Mouse (Mus musculus) NIH3T3 (cell line): ENCODE data around the gene Fyb2.

ENCODE experiments used
- DNase-seq: peaks from one replicate; pipeline ENCODE4 v3.0.0-alpha.2; 2012; ENCODE audit warnings: low read depth

The Fyb2 gene

GRCm38 (mm10) chr4:104913291-104914129 lies at the start of gene Fyb2:
Fyb2 (plus strand) TSS chr4:104913456.
- no peak for DNase-seq

GRCm38 (mm10) chr4:104864397-104864796 lies 48.9 kb upstream of the Fyb2 start:
- no peak for DNase-seq

GRCm38 (mm10) chr4:104869581-104869980 lies 43.7 kb upstream of the Fyb2 start:
- no peak for DNase-seq

- no peak for DNase-seq
Measured at GRCm38 (mm10) chr4:104870196-104870595, 43.1 kb upstream of the Fyb2 start.

- no peak for DNase-seq
Measured at GRCm38 (mm10) chr4:104875832-104876231, 37.4 kb upstream of the Fyb2 start.

- no peak for DNase-seq
Measured at GRCm38 (mm10) chr4:104876323-104876722, 36.9 kb upstream of the Fyb2 start, which contains the start of gene C8a. C8a (minus strand) TSS chr4:104876398.

GRCm38 (mm10) chr4:104887486-104887885 lies 25.8 kb upstream of the Fyb2 start:
- DNase-seq, result no peak

GRCm38 (mm10) chr4:104888499-104889262 lies 24.6 kb upstream of the Fyb2 start:
- DNase-seq, result no peak

GRCm38 (mm10) chr4:104891708-104892107 lies 21.5 kb upstream of the Fyb2 start:
- DNase-seq, result no peak

- no peak for DNase-seq
Measured at GRCm38 (mm10) chr4:104893588-104893987, 19.7 kb upstream of the Fyb2 start.

- DNase-seq, result peak; percentile 83
Measured at GRCm38 (mm10) chr4:104894004-104894734, 19.1 kb upstream of the Fyb2 start.

GRCm38 (mm10) chr4:104902836-104903235 lies 10.4 kb upstream of the Fyb2 start:
- DNase-seq, result no peak

- DNase-seq, result no peak
Measured at GRCm38 (mm10) chr4:104905049-104905448, 8.2 kb upstream of the Fyb2 start.

- peak; percentile 86 for DNase-seq
Measured at GRCm38 (mm10) chr4:104911685-104912084, 1.6 kb upstream of the Fyb2 start.

GRCm38 (mm10) chr4:104914711-104915247 lies 1.5 kb downstream of the Fyb2 start:
- DNase-seq, result peak; percentile 51

- DNase-seq, result peak; percentile 72
Measured at GRCm38 (mm10) chr4:104918017-104918416, 4.8 kb downstream of the Fyb2 start.

GRCm38 (mm10) chr4:104925383-104925782 lies 12.1 kb downstream of the Fyb2 start:
- no peak for DNase-seq

- DNase-seq, result peak; percentile 89
Measured at GRCm38 (mm10) chr4:104929165-104929564, 15.9 kb downstream of the Fyb2 start.

- DNase-seq, result no peak
Measured at GRCm38 (mm10) chr4:104933620-104934019, 20.4 kb downstream of the Fyb2 start.

GRCm38 (mm10) chr4:104934997-104935396 lies 21.7 kb downstream of the Fyb2 start:
- no peak for DNase-seq

- DNase-seq, result peak; percentile 20
Measured at GRCm38 (mm10) chr4:104935436-104935835, 22.2 kb downstream of the Fyb2 start.

- DNase-seq, result peak; percentile 59
Measured at GRCm38 (mm10) chr4:104936011-104936410, 22.8 kb downstream of the Fyb2 start.
